Mouse (Mus musculus): Measurements from ENCODE around the gene Polh.

GRCm38 (mm10) chr17:46123953-46124700, 78.3 kb downstream of the Polh start:
- TF ChIP-seq EP300 (IDR thresholded peaks at IDR 0.05) (no peak), CTCF (IDR thresholded peaks at IDR 0.05) (no peak)
